Mouse (Mus musculus): ENCODE measurements around the gene Myl6b. TPM values are rescaled to one million over a fixed set of nuclear protein-coding genes. Genes with fewer than 3 reads are reported as not detected.
"Not testable (repeated sequence)": the region's sequence is repeated elsewhere in the genome, so short reads cannot be mapped to it uniquely, and the experiment has no call there.

Gene Myl6b
- polyA plus RNA-seq, 1 experiment from 2014 or later = 5.4 TPM

DNA sequence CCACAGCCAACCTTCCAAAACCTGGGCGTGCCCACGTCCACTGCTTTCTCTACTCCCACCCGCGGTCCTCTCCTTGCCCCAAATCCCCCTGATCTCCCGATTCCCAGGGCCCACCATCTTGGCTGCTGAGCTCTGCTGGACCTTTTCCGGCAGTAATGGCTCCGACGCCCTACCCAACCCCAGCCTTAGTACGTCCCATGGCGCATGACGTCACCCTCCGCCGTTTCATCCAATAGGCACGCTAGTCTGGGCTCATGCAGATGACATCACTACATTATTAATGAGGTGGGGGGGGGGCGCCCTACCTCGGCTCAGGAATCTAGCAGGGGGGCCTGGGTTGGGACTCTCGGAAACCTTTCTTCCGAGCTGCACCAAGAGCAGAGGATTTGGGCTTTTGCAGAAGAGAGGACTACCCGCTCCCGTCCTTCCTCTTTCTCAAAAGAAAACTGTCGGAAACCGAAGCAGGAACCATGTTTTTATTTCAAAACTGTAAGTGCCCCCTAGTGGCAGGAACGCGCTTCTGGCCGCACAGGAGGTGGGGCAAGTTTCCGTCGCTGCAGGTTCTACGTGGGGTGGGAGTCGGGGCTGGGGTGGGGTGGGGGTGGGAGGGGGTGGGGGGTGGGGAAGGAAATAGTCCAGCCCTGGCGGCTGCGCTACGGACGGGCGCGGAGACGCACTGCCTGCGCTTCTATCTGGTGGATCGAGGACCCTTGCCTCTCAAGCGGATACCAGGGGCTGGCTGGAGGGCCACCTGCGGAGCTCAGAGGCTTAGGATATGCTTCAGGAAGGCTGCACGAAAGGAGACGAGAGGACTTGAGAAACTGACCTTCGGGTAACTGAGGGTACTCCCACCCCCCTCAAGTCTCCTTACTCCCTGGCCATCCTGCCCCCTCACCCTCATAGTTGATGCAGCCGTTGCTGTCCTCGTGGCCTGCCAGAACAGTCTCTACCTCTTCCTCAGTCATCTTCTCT is 4.5 kb downstream of the Myl6b start, which contains the start of gene Myl6:
Gene Myl6, minus strand, starts transcription at position 451 of the 972 bp plus-strand sequence.
- H3K9me3 ChIP-seq (replicated peaks; ENCODE audit: control insufficient read depth, low read length) = no peaks in the 10 kb centered on the region
- H3K9ac ChIP-seq (ENCODE audit: low read depth, low read length) = peak within 1 kb of the TSS; percentile 98
- H3K4me3 ChIP-seq (ENCODE audit: low read depth, low read length) = peak within 1 kb of the TSS; percentile 94
- H3K27me3 ChIP-seq (ENCODE audit: control insufficient read depth, insufficient read depth, low read length) = no peaks in the 10 kb centered on the region
- under 1% methylated on average over 45 of the region's 45 CpGs for WGBS (ENCODE audit: insufficient replicate concordance)
- H3K4me1 ChIP-seq (ENCODE audit: control insufficient read depth, insufficient read depth, low read length) = peaks cover 51% of the 10 kb centered on the region
- peak within 1 kb of the TSS; percentile 97 for H3K27ac ChIP-seq (ENCODE audit: low read depth, low read length)
- peak; percentile 90 for ATAC-seq (replicated peaks; ENCODE audit: insufficient number of reproducible peaks, low FRiP score, low TSS enrichment)
- H3K36me3 ChIP-seq (ENCODE audit: control insufficient read depth, insufficient read depth, low read length) = peaks cover 16% of the 10 kb centered on the region
- H3K4me2 ChIP-seq = peak within 1 kb of the TSS; percentile 87

DNA sequence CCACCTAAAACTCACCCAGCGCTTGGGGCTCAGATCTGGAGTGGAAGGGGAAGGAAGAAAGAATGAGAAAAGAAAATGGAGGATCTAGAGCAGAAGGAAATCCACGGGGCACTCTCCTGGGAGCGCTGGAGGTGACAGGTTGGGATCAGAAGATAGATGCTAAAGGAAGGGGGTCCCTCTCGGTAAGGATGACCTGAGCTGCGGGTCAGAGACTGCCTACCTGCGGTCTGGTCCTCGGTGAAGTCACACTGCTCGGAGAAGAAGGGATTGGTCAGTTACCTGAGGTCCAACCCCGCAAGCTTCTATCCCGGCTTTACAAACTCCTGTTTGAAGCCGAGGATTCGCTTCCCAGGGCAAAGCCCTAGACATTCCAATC is 5.2 kb downstream of the Myl6b start:
- ATAC-seq (replicated peaks; ENCODE audit: insufficient number of reproducible peaks, low FRiP score, low TSS enrichment) = peak; percentile 5; the same call in 1 of the 2 replicates
- H3K27me3 ChIP-seq (ENCODE audit: control insufficient read depth, insufficient read depth, low read length) = no peaks in the 10 kb centered on the region
- peaks cover 21% of the 10 kb centered on the region for H3K36me3 ChIP-seq (ENCODE audit: control insufficient read depth, insufficient read depth, low read length)
- peak overlapping the region; percentile 87 for H3K4me2 ChIP-seq
- H3K4me1 ChIP-seq (ENCODE audit: control insufficient read depth, insufficient read depth, low read length) = peaks cover 51% of the 10 kb centered on the region
- H3K4me3 ChIP-seq (ENCODE audit: low read depth, low read length) = peak overlapping the region; percentile 94
- under 1% methylated on average over 12 of the region's 12 CpGs for WGBS (ENCODE audit: insufficient replicate concordance)
- peak overlapping the region; percentile 97 for H3K27ac ChIP-seq (ENCODE audit: low read depth, low read length)
- peak overlapping the region; percentile 98 for H3K9ac ChIP-seq (ENCODE audit: low read depth, low read length)
- H3K9me3 ChIP-seq (replicated peaks; ENCODE audit: control insufficient read depth, low read length) = no peaks in the 10 kb centered on the region

GRCm38 (mm10) chr10:128492633-128493311 is 5.7 kb downstream of the Myl6b start:
- Histone ChIP-seq H3K4me3 (ENCODE audit: low read depth, low read length) (peak overlapping the region; percentile 94), H3K9me3 (replicated peaks; ENCODE audit: control insufficient read depth, low read length) (no peaks in the 10 kb centered on the region), H3K4me2 (peak overlapping the region; percentile 87), H3K27ac (ENCODE audit: low read depth, low read length) (peak overlapping the region; percentile 97), H3K4me1 (ENCODE audit: control insufficient read depth, insufficient read depth, low read length) (peaks cover 51% of the 10 kb centered on the region), H3K27me3 (ENCODE audit: control insufficient read depth, insufficient read depth, low read length) (no peaks in the 10 kb centered on the region), H3K9ac (ENCODE audit: low read depth, low read length) (peak overlapping the region; percentile 98), H3K36me3 (ENCODE audit: control insufficient read depth, insufficient read depth, low read length) (peaks cover 23% of the 10 kb centered on the region)
- ATAC-seq (replicated peaks; ENCODE audit: insufficient number of reproducible peaks, low FRiP score, low TSS enrichment) = peak; percentile 64
- 21% methylated on average over 12 of the region's 12 CpGs for WGBS (ENCODE audit: insufficient replicate concordance)

DNA sequence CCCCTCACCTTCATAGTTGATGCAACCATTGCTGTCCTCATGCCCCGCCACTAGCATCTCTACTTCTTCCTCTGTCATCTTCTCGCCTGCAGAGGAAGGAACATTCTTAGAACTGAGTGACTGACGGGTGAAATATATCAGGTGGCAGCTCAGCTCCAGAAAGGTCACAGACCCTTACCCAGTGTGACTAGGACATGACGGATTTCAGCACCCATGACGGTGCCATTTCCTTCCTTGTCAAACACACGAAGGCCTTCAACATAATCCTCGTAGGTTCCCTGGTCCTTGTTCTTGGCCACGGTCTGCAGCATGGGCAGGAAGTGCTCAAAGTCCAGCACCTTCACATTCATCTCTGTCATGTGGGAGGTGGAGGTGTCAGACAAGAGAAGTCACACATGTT is 6.4 kb downstream of the Myl6b start:
- H3K27ac ChIP-seq (ENCODE audit: low read depth, low read length) = peak overlapping the region; percentile 97

DNA sequence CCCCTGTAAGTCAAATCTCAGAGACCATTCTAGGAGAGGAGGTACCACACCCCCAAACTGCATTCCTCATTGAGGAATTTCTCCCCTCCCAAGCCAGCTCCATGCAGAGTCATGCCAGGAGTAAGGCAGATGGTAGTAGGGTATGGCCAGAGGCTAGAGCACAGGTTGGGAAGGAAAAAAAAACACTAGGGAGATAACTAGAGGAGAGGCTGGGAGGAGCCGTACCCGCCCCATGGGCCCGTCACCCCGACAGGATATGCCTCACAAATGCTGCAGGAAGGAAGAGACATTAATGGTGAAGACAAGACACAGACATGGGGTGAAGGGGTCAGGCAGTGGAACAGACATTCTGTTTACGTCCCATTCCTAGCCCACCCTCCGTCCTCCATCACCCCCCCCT is 7.0 kb downstream of the Myl6b start:
- Histone ChIP-seq H3K9me3 (replicated peaks; ENCODE audit: control insufficient read depth, low read length) (no peaks in the 10 kb centered on the region), H3K9ac (ENCODE audit: low read depth, low read length) (peak overlapping the region; percentile 98), H3K27ac (ENCODE audit: low read depth, low read length) (peak overlapping the region; percentile 97), H3K4me2 (peak overlapping the region; percentile 87), H3K4me3 (ENCODE audit: low read depth, low read length) (peak overlapping the region; percentile 94), H3K27me3 (ENCODE audit: control insufficient read depth, insufficient read depth, low read length) (no peaks in the 10 kb centered on the region), H3K36me3 (ENCODE audit: control insufficient read depth, insufficient read depth, low read length) (peaks cover 32% of the 10 kb centered on the region), H3K4me1 (ENCODE audit: control insufficient read depth, insufficient read depth, low read length) (peaks cover 42% of the 10 kb centered on the region)
- WGBS (ENCODE audit: insufficient replicate concordance) = 31% methylated on average over 6 of the region's 6 CpGs
- no peak for ATAC-seq (replicated peaks; ENCODE audit: insufficient number of reproducible peaks, low FRiP score, low TSS enrichment)

More for the DNA sequence above, 6.4 kb downstream of the Myl6b start:
- Histone ChIP-seq H3K36me3 (ENCODE audit: control insufficient read depth, insufficient read depth, low read length) (peaks cover 30% of the 10 kb centered on the region), H3K4me2 (peak overlapping the region; percentile 87), H3K9ac (ENCODE audit: low read depth, low read length) (peak overlapping the region; percentile 98), H3K4me1 (ENCODE audit: control insufficient read depth, insufficient read depth, low read length) (peaks cover 47% of the 10 kb centered on the region), H3K4me3 (ENCODE audit: low read depth, low read length) (peak overlapping the region; percentile 94)
- ATAC-seq (replicated peaks; ENCODE audit: insufficient number of reproducible peaks, low FRiP score, low TSS enrichment); H3K9me3 ChIP-seq (replicated peaks; ENCODE audit: control insufficient read depth, low read length); H3K27me3 ChIP-seq (ENCODE audit: control insufficient read depth, insufficient read depth, low read length): not testable (repeated sequence)
- WGBS (ENCODE audit: insufficient replicate concordance) = 35% methylated on average over 7 of the region's 8 CpGs

GRCm38 (mm10) chr10:128490912-128491311 is 7.6 kb downstream of the Myl6b start:
- H3K27ac ChIP-seq (ENCODE audit: low read depth, low read length) = peak overlapping the region; percentile 97
- ATAC-seq (replicated peaks; ENCODE audit: insufficient number of reproducible peaks, low FRiP score, low TSS enrichment) = no peak
- peaks cover 34% of the 10 kb centered on the region for H3K36me3 ChIP-seq (ENCODE audit: control insufficient read depth, insufficient read depth, low read length)
- peak overlapping the region; percentile 87 for H3K4me2 ChIP-seq
- H3K9ac ChIP-seq (ENCODE audit: low read depth, low read length) = peak overlapping the region; percentile 98
- peak overlapping the region; percentile 94 for H3K4me3 ChIP-seq (ENCODE audit: low read depth, low read length)
- no peaks in the 10 kb centered on the region for H3K9me3 ChIP-seq (replicated peaks; ENCODE audit: control insufficient read depth, low read length)
- peaks cover 38% of the 10 kb centered on the region for H3K4me1 ChIP-seq (ENCODE audit: control insufficient read depth, insufficient read depth, low read length)
- WGBS (ENCODE audit: insufficient replicate concordance) = 30% methylated on average over 5 of the region's 5 CpGs
- H3K27me3 ChIP-seq (ENCODE audit: control insufficient read depth, insufficient read depth, low read length) = no peaks in the 10 kb centered on the region

DNA sequence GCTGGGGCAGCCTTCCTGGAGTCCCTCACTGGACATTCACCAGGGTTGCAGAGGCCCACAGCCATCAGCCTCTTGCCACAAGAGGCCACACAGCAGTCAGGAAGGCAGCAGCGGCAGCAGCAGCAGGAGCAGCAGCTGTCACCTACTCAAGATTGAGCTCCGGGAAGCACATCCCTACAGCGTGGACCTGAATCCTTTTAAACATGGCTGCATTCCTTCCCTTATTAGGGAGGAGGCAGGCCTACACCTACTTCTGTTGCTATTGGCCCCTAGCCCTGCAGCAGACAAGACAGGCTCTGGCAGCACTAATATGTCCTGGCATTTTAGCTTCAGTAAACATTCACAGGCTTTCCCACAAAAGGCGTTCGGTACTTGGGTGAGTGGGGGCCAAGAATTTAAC is 8.3 kb downstream of the Myl6b start:
- WGBS (ENCODE audit: insufficient replicate concordance) = 32% methylated on average over 5 of the region's 5 CpGs
- Histone ChIP-seq H3K9me3 (replicated peaks; ENCODE audit: control insufficient read depth, low read length) (no peaks in the 10 kb centered on the region), H3K4me1 (ENCODE audit: control insufficient read depth, insufficient read depth, low read length) (peaks cover 35% of the 10 kb centered on the region), H3K9ac (ENCODE audit: low read depth, low read length) (peak overlapping the region; percentile 59), H3K36me3 (ENCODE audit: control insufficient read depth, insufficient read depth, low read length) (peaks cover 38% of the 10 kb centered on the region), H3K27me3 (ENCODE audit: control insufficient read depth, insufficient read depth, low read length) (no peaks in the 10 kb centered on the region), H3K4me3 (ENCODE audit: low read depth, low read length) (no peak overlapping the region; the same call in 1 of the 2 replicates), H3K4me2 (peak overlapping the region; percentile 87), H3K27ac (ENCODE audit: low read depth, low read length) (peak overlapping the region; percentile 97)
- ATAC-seq (replicated peaks; ENCODE audit: insufficient number of reproducible peaks, low FRiP score, low TSS enrichment) = no peak

- Histone ChIP-seq H3K9ac (ENCODE audit: low read depth, low read length) (peak overlapping the region; percentile 59), H3K4me2 (peak overlapping the region; percentile 87), H3K4me1 (ENCODE audit: control insufficient read depth, insufficient read depth, low read length) (peaks cover 30% of the 10 kb centered on the region), H3K36me3 (ENCODE audit: control insufficient read depth, insufficient read depth, low read length) (peaks cover 38% of the 10 kb centered on the region), H3K27me3 (ENCODE audit: control insufficient read depth, insufficient read depth, low read length) (no peaks in the 10 kb centered on the region), H3K9me3 (replicated peaks; ENCODE audit: control insufficient read depth, low read length) (no peaks in the 10 kb centered on the region), H3K27ac (ENCODE audit: low read depth, low read length) (peak overlapping the region; percentile 97), H3K4me3 (ENCODE audit: low read depth, low read length) (no peak overlapping the region; the same call in 1 of the 2 replicates)
- WGBS (ENCODE audit: insufficient replicate concordance) = 36% methylated on average over 4 of the region's 4 CpGs
- ATAC-seq (replicated peaks; ENCODE audit: insufficient number of reproducible peaks, low FRiP score, low TSS enrichment) = no peak
These were observed 8.7 kb downstream of the Myl6b start for GRCm38 (mm10) chr10:128489785-128490184.
